Mouse (Mus musculus): Measurements from ENCODE around the gene Oog1. TPM values are rescaled to one million over a fixed set of nuclear protein-coding genes. Genes with fewer than 3 reads are reported as not detected.
"Not testable (repeated sequence)": the region's sequence is repeated elsewhere in the genome, so short reads cannot be mapped to it uniquely, and the experiment has no call there.

The Oog1 gene
- total RNA-seq (2022): not detected

DNA sequence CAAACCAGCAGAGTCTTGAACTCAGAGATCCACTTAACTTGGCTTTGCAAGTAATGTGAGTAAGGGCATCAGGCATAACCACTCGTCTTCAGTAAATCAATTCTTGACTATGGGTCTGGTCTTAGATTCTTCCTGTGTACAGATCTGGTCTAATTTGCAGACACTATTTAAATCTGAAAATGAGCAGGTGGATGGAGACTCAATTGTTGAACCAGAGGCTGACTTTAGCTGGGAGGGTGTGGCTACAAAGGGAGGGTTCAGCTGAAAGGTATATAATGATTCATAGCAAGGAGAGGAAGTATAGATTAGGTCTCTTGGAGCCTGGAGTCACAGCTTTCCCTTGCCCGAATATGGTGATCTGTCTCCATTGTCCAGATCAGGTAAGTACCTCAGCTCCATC is at the start of gene Oog1:
Gene Oog1 (plus strand): TSS at position 301 of the 400 bp plus-strand sequence.
- not testable (repeated sequence) for DNase-seq (ENCODE audit: low spot score)

DNA sequence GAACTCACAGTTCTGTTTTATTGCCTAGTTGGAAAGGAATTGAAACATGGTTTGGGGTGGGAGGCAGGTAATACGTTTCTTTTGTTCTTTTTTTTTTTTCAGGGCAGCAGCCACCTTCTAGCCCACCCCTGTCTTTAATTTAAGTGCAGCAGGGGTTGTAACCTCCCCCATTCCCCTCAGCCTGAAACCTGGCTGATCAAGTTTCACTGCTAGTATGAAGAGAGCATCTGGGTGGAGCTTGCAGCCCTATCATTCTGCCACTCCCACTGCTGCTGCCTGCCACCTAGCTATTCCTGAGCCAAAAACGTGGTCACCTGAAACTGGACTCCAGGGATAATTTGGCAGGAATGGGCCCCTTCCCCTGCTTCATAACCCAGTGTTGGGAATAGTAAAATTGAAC is 1.1 kb upstream of the Oog1 start:
- not testable (repeated sequence) for DNase-seq (ENCODE audit: low spot score)

DNA sequence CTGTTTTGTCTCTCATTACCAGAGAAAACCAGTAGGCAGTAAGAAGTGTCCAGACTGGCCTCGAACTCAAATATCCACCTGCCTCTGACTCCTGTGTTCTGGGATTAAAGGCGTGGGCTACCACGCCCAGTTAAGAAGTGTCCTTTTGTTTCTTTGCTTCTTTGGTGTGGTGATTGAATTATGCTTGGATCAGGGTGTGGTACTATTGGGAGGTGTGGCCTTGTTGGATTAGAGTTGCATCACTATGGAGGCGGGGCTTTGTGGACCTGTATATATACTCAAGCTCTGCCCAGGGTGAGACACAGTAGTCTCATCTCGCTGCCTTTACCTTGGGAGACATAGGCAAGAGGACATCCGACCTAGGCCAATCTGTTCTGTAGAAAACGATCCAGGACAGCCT is 16.1 kb downstream of the Oog1 start, which contains the start of gene Gm4027:
Gene Gm4027 (plus strand): TSS at position 301 of the 400 bp plus-strand sequence.
- DNase-seq (ENCODE audit: low spot score): not testable (repeated sequence)

DNA sequence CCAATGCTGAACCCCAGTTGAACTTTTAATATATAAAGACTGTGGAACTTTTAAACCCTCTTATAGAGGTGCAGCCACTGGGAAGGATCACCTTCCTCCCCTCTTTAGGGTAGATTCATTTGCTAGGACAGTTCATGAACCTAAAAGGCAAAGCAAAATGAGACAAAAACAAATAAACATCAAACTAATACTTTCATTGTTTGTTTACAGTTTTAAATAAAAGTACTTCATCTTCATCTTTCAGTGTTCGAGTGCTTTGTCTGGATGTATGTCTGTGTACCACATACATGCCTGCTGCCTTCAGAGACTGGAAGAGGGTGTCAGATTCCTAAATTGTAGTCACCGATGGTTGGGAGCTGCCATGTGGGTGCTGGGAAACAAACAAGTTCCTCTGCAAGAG is 42.0 kb downstream of the Oog1 start, which contains the start of gene Gm16381:
Gene Gm16381 (minus strand): TSS at position 101 of the 400 bp plus-strand sequence.
- DNase-seq (ENCODE audit: low spot score): not testable (repeated sequence)

DNA sequence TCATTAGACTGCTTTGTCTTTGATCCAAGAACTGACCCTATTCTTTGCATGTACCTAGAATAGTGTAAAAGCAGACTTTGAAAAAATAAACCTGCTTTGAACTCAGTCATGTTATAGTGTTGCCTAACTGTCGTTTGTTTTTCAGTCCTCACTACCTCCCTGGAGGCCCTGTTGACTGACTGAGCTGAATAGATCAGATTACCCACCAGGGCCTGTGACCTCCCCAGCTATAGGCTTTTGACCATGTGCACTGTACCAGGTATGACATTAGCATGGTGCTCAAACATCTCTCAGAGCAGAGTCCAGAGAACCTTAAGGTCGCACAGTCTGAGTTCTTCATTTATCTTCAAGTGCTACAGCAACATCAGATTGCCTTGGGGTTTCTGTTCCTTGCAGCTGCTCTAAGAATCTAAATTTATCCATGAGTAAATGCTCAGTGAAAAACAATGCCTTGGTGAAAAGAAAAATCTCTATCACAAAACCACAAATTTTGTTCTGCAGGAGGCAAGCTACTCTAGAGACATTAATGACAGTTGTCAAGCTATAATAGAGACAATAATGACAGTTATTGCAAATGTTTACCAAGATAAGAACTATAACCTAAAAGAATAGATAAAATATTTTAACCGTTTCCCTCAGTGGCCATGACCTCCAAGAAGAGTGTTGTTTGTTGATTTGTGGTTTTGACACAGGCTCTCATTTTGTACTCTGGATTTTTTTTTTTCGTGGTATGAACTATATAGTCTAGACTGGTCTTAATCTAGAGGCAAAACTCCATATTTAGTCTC is 50.6 kb downstream of the Oog1 start:
- DNase-seq (ENCODE audit: low spot score): not testable (repeated sequence)

Other genes starting within 250 kb of the Oog1 start
- gene Sptlc2, start 214.3 kb upstream of the Oog1 start, total RNA-seq (2022): 10 to 100 TPM; 18.9 to 30.4 (median 20.9) TPM
- 100 to 1,000 TPM; 162 to 197 (median 180) TPM for gene Slirp, start 158.8 kb upstream of the Oog1 start, total RNA-seq (2022)
- 10 to 100 TPM in 2 of 4 experiments, 1 to 10 TPM in 2; 7.9 to 11.0 (median 9.7) TPM for gene Alkbh1, start 158.7 kb upstream of the Oog1 start, total RNA-seq (2022)
- gene Snw1, start 130.4 kb upstream of the Oog1 start, total RNA-seq (2022): 10 to 100 TPM; 40.2 to 51.7 (median 44.9) TPM
- gene Gm5788, start 108.0 kb upstream of the Oog1 start, total RNA-seq (2022): not detected
- gene Gm8300, start 88.4 kb upstream of the Oog1 start, total RNA-seq (2022): not detected
- gene Gm4027, start 16.2 kb downstream of the Oog1 start, total RNA-seq (2022): not detected
- not detected for gene Gm16381, start 41.9 kb downstream of the Oog1 start, total RNA-seq (2022)
- gene Gm21319, start 173.1 kb downstream of the Oog1 start, total RNA-seq (2022): not detected
- gene Gm21936, start 192.8 kb downstream of the Oog1 start, total RNA-seq (2022): not detected
- gene BB287469, start 213.9 kb downstream of the Oog1 start, total RNA-seq (2022): not detected
- not detected for gene Gm2001, start 239.7 kb downstream of the Oog1 start, total RNA-seq (2022)